Mouse (Mus musculus) stomach, embryonic 16.5 days (tissue): Measurements from ENCODE around the gene Gm42906. TPM values are rescaled to one million over a fixed set of nuclear protein-coding genes. Genes with fewer than 3 reads are reported as not detected.

Source experiments
- ATAC-seq: fragments of 200-750 bp; cut with Nextera tagmentation; 2 replicates; pipeline ENCODE4 v1.8.0; 2017; ENCODE audit warnings: moderate number of reproducible peaks, moderate TSS enrichment; ENCODE audit not compliant: insufficient read depth, low FRiP score
- H3K27ac ChIP-seq: fragments of 300-500 bp; sonication (generic); 2 replicates; pipeline ENCODE4 v1.5.1; 2014; ENCODE audit warnings: low read length
- H3K27me3 ChIP-seq: fragments of 300-500 bp; sonication (generic); 2 replicates; pipeline ENCODE4 v1.6.1; 2014; ENCODE audit warnings: low read length, control low read depth, mixed read lengths; ENCODE audit not compliant: control insufficient read depth, insufficient read depth
- H3K36me3 ChIP-seq: fragments of 300-500 bp; sonication (generic); 2 replicates; pipeline ENCODE4 v1.6.1; 2014; ENCODE audit warnings: low read length; ENCODE audit not compliant: control insufficient read depth, insufficient read depth
- H3K4me1 ChIP-seq: fragments of 300-500 bp; sonication (generic); 2 replicates; pipeline ENCODE4 v1.6.1; 2014; ENCODE audit warnings: low read length, control low read depth, mixed read lengths; ENCODE audit not compliant: control insufficient read depth, insufficient read depth
- H3K4me2 ChIP-seq: fragments of 300-500 bp; sonication (generic); 2 replicates; pipeline ENCODE4 v1.6.1; 2014; ENCODE audit warnings: low read depth, low read length, mixed read lengths
- H3K4me3 ChIP-seq: fragments of 300-500 bp; sonication (generic); replicated peaks from 2 replicates; pipeline ENCODE4 v1.5.1; 2014; ENCODE audit warnings: mild to moderate bottlenecking, low read length
- H3K9ac ChIP-seq: fragments of 300-500 bp; sonication (generic); 2 replicates; pipeline ENCODE4 v1.6.1; 2014; ENCODE audit warnings: low read length
- H3K9me3 ChIP-seq: fragments of 300-500 bp; sonication (generic); replicated peaks from 2 replicates; pipeline ENCODE4 v1.6.1; 2016; ENCODE audit warnings: low read length, control low read depth; ENCODE audit not compliant: control insufficient read depth
- WGBS: fragments of 180-500 bp; shearing (Covaris S2); extraction: QIAGEN DNeasy Blood & Tissue Kit; methylation state at CpG from one replicate; pipeline ENCODE4 v1.1.7; 2014; 5-methylcytosine and 5-hydroxymethylcytosine counted together
- polyA plus RNA-seq: library from polyadenylated mRNA; unstranded; fragments of >200 nt; fragmentation: Nextera tagmentation; extraction: Ambion mirVana; gene quantifications from 2 replicates; pipeline ENCODE4 v1.2.1, GENCODE M21; 2015

Gene Gm42906
- polyA plus RNA-seq, 1 experiment from 2014 or later: not detected

- ATAC-seq: no peak
- 49% methylated on average over 2 of the region's 2 CpGs for WGBS
- no peak overlapping the region for H3K4me2 ChIP-seq
- no peaks in the 10 kb centered on the region for H3K36me3 ChIP-seq
- 0 out of 2 replicates have a peak, but pooled peaks cover 2% of the 10 kb centered on the region for H3K4me1 ChIP-seq
- H3K9me3 ChIP-seq: no peaks in the 10 kb centered on the region
- no peak overlapping the region for H3K9ac ChIP-seq
- no peak overlapping the region for H3K4me3 ChIP-seq
- no peak overlapping the region for H3K27ac ChIP-seq
- no peaks in the 10 kb centered on the region for H3K27me3 ChIP-seq
Measured at GRCm38 (mm10) chr5:151403586-151403985, 24.4 kb downstream of the Gm42906 start.

GRCm38 (mm10) chr5:151400557-151400944 is 27.4 kb downstream of the Gm42906 start:
- Histone ChIP-seq H3K9me3 (no peaks in the 10 kb centered on the region), H3K4me3 (no peak overlapping the region), H3K4me1 (no peaks in the 10 kb centered on the region), H3K27me3 (no peaks in the 10 kb centered on the region), H3K27ac (no peak overlapping the region), H3K4me2 (no peak overlapping the region), H3K9ac (no peak overlapping the region), H3K36me3 (no peaks in the 10 kb centered on the region)
- WGBS: 85% methylated on average over 2 of the region's 2 CpGs
- ATAC-seq: no peak

- no peak overlapping the region for H3K9ac ChIP-seq
- no peak overlapping the region for H3K27ac ChIP-seq
- H3K4me3 ChIP-seq: no peak overlapping the region
- no peak; the same call in 1 of the 2 replicates for ATAC-seq
- no peak overlapping the region for H3K4me2 ChIP-seq
- no peaks in the 10 kb centered on the region for H3K9me3 ChIP-seq
- no peaks in the 10 kb centered on the region for H3K27me3 ChIP-seq
- H3K4me1 ChIP-seq: no peaks in the 10 kb centered on the region
- 62% methylated on average over 7 of the region's 7 CpGs for WGBS
- no peaks in the 10 kb centered on the region for H3K36me3 ChIP-seq
Measured at GRCm38 (mm10) chr5:151399918-151400556, 27.9 kb downstream of the Gm42906 start.

- peaks cover 4% of the 10 kb centered on the region; the same call in 1 of the 2 replicates for H3K4me1 ChIP-seq
- no peaks in the 10 kb centered on the region for H3K27me3 ChIP-seq
- 75% methylated on average over 4 of the region's 4 CpGs for WGBS
- no peak overlapping the region for H3K27ac ChIP-seq
- ATAC-seq: no peak
- no peaks in the 10 kb centered on the region for H3K36me3 ChIP-seq
- H3K9me3 ChIP-seq: no peaks in the 10 kb centered on the region
- no peak overlapping the region for H3K4me3 ChIP-seq
- no peak overlapping the region for H3K9ac ChIP-seq
- no peak overlapping the region for H3K4me2 ChIP-seq
Measured at GRCm38 (mm10) chr5:151396119-151396518, 31.8 kb downstream of the Gm42906 start.

GRCm38 (mm10) chr5:151394690-151395089 is 33.3 kb downstream of the Gm42906 start:
- H3K9me3 ChIP-seq: no peaks in the 10 kb centered on the region

GRCm38 (mm10) chr5:151393821-151394662 is 33.9 kb downstream of the Gm42906 start:
- H3K9ac ChIP-seq: no peak overlapping the region
- no peak; the same call in 1 of the 2 replicates for ATAC-seq
- H3K4me3 ChIP-seq: no peak overlapping the region
- 53% methylated on average over 7 of the region's 7 CpGs for WGBS
- H3K27ac ChIP-seq: peak overlapping the region; percentile 82
- peaks cover 4% of the 10 kb centered on the region; the same call in 1 of the 2 replicates for H3K4me1 ChIP-seq
- H3K9me3 ChIP-seq: no peaks in the 10 kb centered on the region
- no peaks in the 10 kb centered on the region for H3K27me3 ChIP-seq
- H3K36me3 ChIP-seq: no peaks in the 10 kb centered on the region
- no peak overlapping the region for H3K4me2 ChIP-seq

More at GRCm38 (mm10) chr5:151394690-151395089, 33.3 kb downstream of the Gm42906 start:
- Histone ChIP-seq H3K9ac (no peak overlapping the region), H3K27ac (peak overlapping the region; percentile 82), H3K4me3 (no peak overlapping the region), H3K27me3 (no peaks in the 10 kb centered on the region), H3K36me3 (no peaks in the 10 kb centered on the region), H3K4me2 (no peak overlapping the region), H3K4me1 (peaks cover 4% of the 10 kb centered on the region; the same call in 1 of the 2 replicates)
- peak; percentile 68 for ATAC-seq
- 37% methylated on average over 5 of the region's 5 CpGs for WGBS

GRCm38 (mm10) chr5:151389827-151390226 is 38.1 kb downstream of the Gm42906 start:
- ATAC-seq: no peak
- Histone ChIP-seq H3K9me3 (0 out of 2 replicates have a peak, but pooled peaks cover 3% of the 10 kb centered on the region), H3K4me2 (no peak overlapping the region), H3K36me3 (no peaks in the 10 kb centered on the region), H3K27ac (no peak overlapping the region), H3K4me3 (no peak overlapping the region), H3K9ac (no peak overlapping the region), H3K27me3 (no peaks in the 10 kb centered on the region), H3K4me1 (peaks cover 4% of the 10 kb centered on the region; the same call in 1 of the 2 replicates)
- 27% methylated on average over 1 of the region's 1 CpGs for WGBS

- no peak overlapping the region for H3K9ac ChIP-seq
- no peak for ATAC-seq
- WGBS: 83% methylated on average over 2 of the region's 2 CpGs
Measured at GRCm38 (mm10) chr5:151379896-151380295, 48.1 kb downstream of the Gm42906 start.

GRCm38 (mm10) chr5:151379210-151379609 is 48.8 kb downstream of the Gm42906 start:
- no peaks in the 10 kb centered on the region for H3K9me3 ChIP-seq
- ATAC-seq: no peak
- H3K27me3 ChIP-seq: no peaks in the 10 kb centered on the region
- no peak overlapping the region for H3K27ac ChIP-seq
- no peak overlapping the region for H3K4me3 ChIP-seq
- H3K4me2 ChIP-seq: no peak overlapping the region
- H3K36me3 ChIP-seq: no peaks in the 10 kb centered on the region
- no peak overlapping the region for H3K9ac ChIP-seq
- WGBS: 82% methylated on average over 2 of the region's 2 CpGs
- H3K4me1 ChIP-seq: no peaks in the 10 kb centered on the region

More at GRCm38 (mm10) chr5:151379896-151380295, 48.1 kb downstream of the Gm42906 start:
- no peaks in the 10 kb centered on the region for H3K4me1 ChIP-seq
- H3K4me2 ChIP-seq: no peak overlapping the region
- no peaks in the 10 kb centered on the region for H3K36me3 ChIP-seq
- H3K27ac ChIP-seq: no peak overlapping the region
- H3K9me3 ChIP-seq: 0 out of 2 replicates have a peak, but pooled peaks cover under 1% of the 10 kb centered on the region
- no peaks in the 10 kb centered on the region for H3K27me3 ChIP-seq
- no peak overlapping the region for H3K4me3 ChIP-seq
